Mouse (Mus musculus): Measurements from ENCODE around the gene March6.

DNA sequence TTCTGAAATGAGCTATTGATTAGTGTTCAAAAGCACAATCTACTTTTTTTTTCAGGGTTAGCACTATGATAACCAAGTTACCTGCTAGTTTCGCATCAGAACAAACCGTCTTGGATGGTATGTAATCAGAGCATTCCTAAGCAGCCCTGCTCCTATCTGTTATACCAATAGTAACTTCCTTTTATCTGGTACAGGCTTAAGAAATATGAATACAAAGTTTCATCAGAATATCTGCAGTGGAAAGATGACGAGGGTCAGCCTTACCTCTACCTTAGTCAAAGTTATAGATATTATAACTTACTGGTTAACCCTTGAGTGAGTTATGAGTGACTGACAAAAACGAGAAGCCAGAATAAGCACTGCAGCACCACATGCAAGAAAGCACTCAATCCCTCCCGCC lies 64.6 kb downstream of the March6 start:
- TF ChIP-seq CTCF (IDR thresholded peaks at IDR 0.05; ENCODE audit: low read depth, low read length) (no peak), POLR2A (IDR thresholded peaks at IDR 0.05; ENCODE audit: extremely low read depth, insufficient read depth, low read length) (no peak)

Data from liver, adult 2 months (tissue).